Mouse (Mus musculus) E14TG2a.4 (cell line): Measurements from ENCODE around the gene Emg1.

Experiments used
- CTCF ChIP-seq: conservative IDR thresholded peaks from 2 replicates; pipeline ENCODE4 v1.5.1; 2014; ENCODE audit warnings: low read length
- NANOG ChIP-seq: IDR thresholded peaks from 2 replicates; pipeline ENCODE4 v1.6.1; 2014; ENCODE audit warnings: borderline replicate concordance, low read length, mixed read lengths

DNA sequence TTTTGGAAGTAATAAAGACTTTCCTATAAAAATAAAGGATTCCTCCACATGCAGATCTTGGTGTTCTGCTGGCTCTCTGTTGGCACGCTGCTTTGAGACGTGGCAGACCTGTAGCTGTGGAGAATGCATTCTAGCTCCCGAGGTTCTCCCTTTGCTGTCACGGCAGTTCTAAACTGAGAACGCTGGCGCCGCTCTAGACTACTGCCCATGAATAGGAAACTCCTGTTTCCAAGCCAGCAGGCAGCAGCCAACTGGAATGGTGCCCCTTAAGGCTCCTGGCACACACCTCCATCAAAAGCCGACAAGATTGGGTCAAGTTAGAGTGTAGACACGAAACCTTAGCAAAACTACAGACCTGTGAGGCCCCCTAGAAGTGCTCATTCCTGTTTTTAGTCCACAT is 38.4 kb downstream of the Emg1 start:
- TF ChIP-seq CTCF (no peak), NANOG (no peak)
